Mouse (Mus musculus) CH12.LX (cell line): ENCODE measurements at regions not wholly inside any gene's neighbourhood (a gene's known extent, or its start where the extent isn't known, plus 50 kb on each side); places are given as distances from the start of the nearest gene placed in this dataset.

Experiments used
- DNase-seq: peaks from one replicate; pipeline ENCODE4 v3.0.0-alpha.2; 2013; ENCODE audit errors: extremely low read depth
- H3K27ac ChIP-seq: 2 replicates; pipeline ENCODE4 v1.5.1; 2012; ENCODE audit warnings: low read depth, mild to moderate bottlenecking, control low read depth, moderate library complexity; ENCODE audit not compliant: insufficient read depth
- H3K27me3 ChIP-seq: replicated peaks from 2 replicates; pipeline ENCODE3; 2012; ENCODE audit warnings: inconsistent platforms
- H3K36me3 ChIP-seq, 2 experiments: replicated peaks in 1 of 2; 2 replicates each; pipeline versions ENCODE3 to v1.6.1; 2012; ENCODE audit warnings: inconsistent platforms in 1 of 2, low read length in 1 of 2, mild to moderate bottlenecking in 1 of 2, mixed read lengths in 1 of 2, moderate library complexity in 1 of 2; ENCODE audit not compliant: control insufficient read depth in 1 of 2, insufficient read depth in 1 of 2
- H3K4me1 ChIP-seq, 2 experiments: 2 replicates each; pipeline ENCODE4 v1.6.1; 2012; ENCODE audit warnings: inconsistent platforms in 1 of 2, moderate library complexity in 1 of 2; ENCODE audit not compliant: insufficient read depth in 2 of 2, control insufficient read depth in 1 of 2
- H3K4me2 ChIP-seq: 2 replicates; pipeline ENCODE4 v1.6.1; 2012; ENCODE audit warnings: low read depth, mild to moderate bottlenecking, control low read depth; ENCODE audit not compliant: poor library complexity, insufficient read depth, severe bottlenecking
- H3K4me3 ChIP-seq, 3 experiments: fragments of 150-350 bp in 1 of 3; sonication (generic) in 1 of 3; replicated peaks in 1 of 3; 2 replicates each; pipeline versions ENCODE3 to v1.5.1; 2011 to 2012; ENCODE audit warnings: low read depth in 2 of 3, low read length in 2 of 3, mild to moderate bottlenecking in 2 of 3, moderate library complexity in 2 of 3, control low read depth in 1 of 3, improper control_type of control experiment in 1 of 3, inconsistent platforms in 1 of 3, mixed read lengths in 1 of 3; ENCODE audit not compliant: poor library complexity in 1 of 3
- H3K79me2 ChIP-seq: replicated peaks from 2 replicates; pipeline ENCODE4 v1.6.1; 2012; ENCODE audit warnings: mild to moderate bottlenecking, moderate library complexity; ENCODE audit not compliant: control insufficient read depth, poor library complexity, insufficient read depth, severe bottlenecking; ENCODE audit errors: extremely low read depth
- H3K9ac ChIP-seq: 2 replicates; pipeline ENCODE4 v1.6.1; 2012; ENCODE audit warnings: low read depth, mild to moderate bottlenecking, control low read depth, moderate library complexity; ENCODE audit not compliant: insufficient read depth
- H3K9me3 ChIP-seq: replicated peaks from 2 replicates; pipeline ENCODE3; 2012; ENCODE audit warnings: low read length, inconsistent platforms, mixed read lengths
- CHD1 ChIP-seq: IDR thresholded peaks from 2 replicates; pipeline ENCODE4 v1.6.1; 2012; ENCODE audit warnings: low read depth, low read length, improper control_type of control experiment, inconsistent platforms
- CTCF ChIP-seq, 2 experiments: IDR thresholded peaks in 1 of 2; conservative IDR thresholded peaks in 1 of 2; 2 replicates each; pipeline ENCODE4 v1.5.1; 2011 to 2012; ENCODE audit warnings: low read depth in 2 of 2, low read length in 2 of 2, improper control_type of control experiment in 1 of 2, inconsistent platforms in 1 of 2, mild to moderate bottlenecking in 1 of 2, moderate library complexity in 1 of 2
- dilution Hi-C: fragments of 300-500 bp; cut with MboI; formaldehyde crosslinking; loops from 2 replicates; pipeline ENCODE4 v1.14.3; 2020; ENCODE audit warnings: low sequenced_read_pairs; ENCODE audit not compliant: extremely low pct_unique_long_range_greater_than_20kb, extremely low pct_ligation_motif_present
- in situ Hi-C: fragments of 300-500 bp; cut with MboI; formaldehyde crosslinking; loops from 3 replicates; pipeline ENCODE4 v1.14.3; 2019; ENCODE audit warnings: low sequenced_read_pairs, low pct_ligation_motif_present, low pct_unique_long_range_greater_than_20kb, mixed read lengths

- dilution Hi-C loops = no loop called here
- Histone ChIP-seq H3K27me3 (no peaks in the 10 kb centered on the region), H3K4me3 (no peak overlapping the region), H3K4me1 (no peaks in the 10 kb centered on the region), H3K9me3 (no peaks in the 10 kb centered on the region), H3K79me2 (no peaks in the 10 kb centered on the region), H3K27ac (no peak overlapping the region), H3K9ac (no peak overlapping the region), H3K36me3 (no peaks in the 10 kb centered on the region)
- no peak for DNase-seq
- TF ChIP-seq CTCF (conservative IDR thresholded peaks at IDR 0.05 in 1 of 2, IDR thresholded peaks at IDR 0.05 in 1 of 2; ENCODE audit: low read depth in 2 of 2, low read length in 2 of 2) = peak; percentile 11 to 28; a peak in 1 of 4 replicates
- no peak for TF ChIP-seq CHD1
- TF ChIP-seq, all 38 proteins: peak for 1
- no peak overlapping the region for H3K4me2 ChIP-seq
- in situ Hi-C loops = no loop called here
Measured at GRCm38 (mm10) chr13:3995042-3995441, 49.9 kb upstream of the Ucn3 start.
